Mouse (Mus musculus): ENCODE results near the gene Ccdc183.

DNA sequence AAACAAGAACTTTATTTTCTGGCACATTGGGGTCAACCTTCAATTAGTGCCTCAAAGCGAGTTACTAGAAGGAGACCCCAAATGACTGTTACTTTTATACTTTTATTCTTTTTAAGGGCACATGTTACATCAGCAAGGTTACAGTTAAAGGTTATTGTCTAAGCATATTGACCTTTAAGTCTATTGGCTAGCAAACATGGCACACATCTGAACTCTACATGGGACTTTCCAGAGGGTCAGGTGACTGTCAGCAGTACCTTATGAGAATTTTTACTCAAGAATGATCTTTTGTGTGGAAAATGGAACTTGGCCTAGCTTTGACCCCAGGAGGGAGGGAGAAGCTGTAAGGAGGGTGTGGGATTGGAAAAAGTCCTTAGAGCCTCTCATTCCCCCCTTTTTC, 49.0 kb upstream of the Ccdc183 start:
- TF ChIP-seq POLR2A (IDR thresholded peaks at IDR 0.05; ENCODE audit: borderline replicate concordance, low read depth, low read length) (no peak), CTCF (IDR thresholded peaks at IDR 0.05; ENCODE audit: low read depth, low read length) (no peak)

Measured in bone marrow macrophage, adult 2 months (primary cell).